In the genomic region with DNA sequence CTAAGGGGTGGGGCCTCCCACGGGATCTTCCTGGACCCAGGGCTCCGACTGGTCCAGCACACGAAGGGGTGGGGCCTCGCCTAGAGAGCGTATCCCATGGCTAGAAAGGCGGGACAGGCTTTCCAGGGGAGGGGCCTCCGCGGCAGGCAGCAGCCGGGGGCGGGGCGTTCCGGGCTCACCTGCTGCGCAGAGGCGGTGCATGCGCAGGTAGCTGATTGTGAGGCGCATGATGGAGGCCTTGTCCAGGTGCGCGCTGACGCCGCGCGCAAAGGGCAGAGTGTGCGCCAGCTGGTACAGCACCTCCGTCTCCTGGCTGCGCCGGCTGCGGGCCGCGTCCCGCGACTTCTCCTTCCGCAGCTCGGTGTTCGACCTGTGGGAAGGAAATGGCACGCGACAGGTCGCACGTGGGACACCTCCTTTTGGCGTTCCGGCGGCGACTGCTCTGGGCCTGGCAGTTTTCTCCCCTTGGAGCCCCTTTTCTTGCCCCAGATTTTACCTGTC, we compare ENCODE assay signal across 8 mouse cellular contexts. TPM values are rescaled to one million over a fixed set of nuclear protein-coding genes. Genes with fewer than 3 reads are reported as not detected.
DNase-seq lines count a peak whose midpoint lies in the region; ATAC-seq and TF ChIP-seq lines count a peak whose summit lies in the region.

No protein-coding gene starts in this region.

- H3K79me2 ChIP-seq in liver, adult 2 months (ENCODE audit: control insufficient read depth, insufficient read depth, low read length), result no peaks in the 10 kb centered on the region

- no peak for TF ChIP-seq CTCF in liver, adult 2 months (IDR thresholded peaks at IDR 0.05; ENCODE audit: low read depth, low read length)
- no peak for TF ChIP-seq CTCF in stomach, postnatal 0 days (IDR thresholded peaks at IDR 0.05; ENCODE audit: low read depth)

- H3K4me1 ChIP-seq in heart, embryonic 11.5 days (ENCODE audit: control insufficient read depth, insufficient read depth, low read length), result peaks cover 42% of the 10 kb centered on the region
- H3K4me1 ChIP-seq in kidney, embryonic 15.5 days, result peaks cover 60% of the 10 kb centered on the region
- H3K4me1 ChIP-seq in liver, adult 2 months (ENCODE audit: control insufficient read depth, insufficient read depth, low read length), result peaks cover 5% of the 10 kb centered on the region; the same call in 1 of the 2 replicates
- H3K4me1 ChIP-seq in stomach, postnatal 0 days (replicated peaks; ENCODE audit: control insufficient read depth, insufficient read depth), result peaks cover 6% of the 10 kb centered on the region

- ATAC-seq in CD4-positive, CD25-positive, alpha-beta regulatory T cell, adult 4 months, result peak; percentile 36
- ATAC-seq in erythroid progenitor cell, adult 5-6 weeks (replicated peaks; ENCODE audit: low FRiP score, poor library complexity, severe bottlenecking), result peak; percentile 95
- peak; percentile 71 for ATAC-seq in heart, embryonic 11.5 days (replicated peaks; ENCODE audit: insufficient number of reproducible peaks, low FRiP score, low TSS enrichment)
- ATAC-seq in kidney, embryonic 15.5 days (replicated peaks; ENCODE audit: low FRiP score), result peak; percentile 83
- ATAC-seq in stomach, postnatal 0 days (ENCODE audit: low FRiP score, low TSS enrichment), result peak; percentile 80

- no peak for TF ChIP-seq EP300 in stomach, postnatal 0 days (optimal IDR thresholded peaks at IDR 0.05)

- no peaks in the 10 kb centered on the region for H3K9me3 ChIP-seq in heart, embryonic 11.5 days (replicated peaks; ENCODE audit: control insufficient read depth, low read length)
- H3K9me3 ChIP-seq in kidney, embryonic 15.5 days (replicated peaks), result no peaks in the 10 kb centered on the region
- H3K9me3 ChIP-seq in stomach, postnatal 0 days (ENCODE audit: control insufficient read depth, low read length), result no peaks in the 10 kb centered on the region

- under 1% methylated on average over 42 of the region's 42 CpGs for WGBS in heart, embryonic 11.5 days (ENCODE audit: insufficient replicate concordance)
- WGBS in kidney, embryonic 15.5 days, result under 1% methylated on average over 42 of the region's 42 CpGs
- 4% methylated on average over 42 of the region's 42 CpGs for WGBS in liver, adult 2 months
- WGBS in stomach, postnatal 0 days, result 1% methylated on average over 41 of the region's 42 CpGs

- peak overlapping the region; percentile 99 for H3K27ac ChIP-seq in heart, embryonic 11.5 days (ENCODE audit: low read depth, low read length)
- H3K27ac ChIP-seq in kidney, embryonic 15.5 days, result peak overlapping the region; percentile 98
- H3K27ac ChIP-seq in liver, adult 2 months (replicated peaks; ENCODE audit: insufficient read depth, low read depth, low read length), result peak overlapping the region; percentile 26; the same call in 1 of the 2 replicates
- H3K27ac ChIP-seq in stomach, postnatal 0 days (replicated peaks), result peak overlapping the region; percentile 99

- no peak for TF ChIP-seq POLR2A in liver, adult 2 months (IDR thresholded peaks at IDR 0.05; ENCODE audit: extremely low read depth, insufficient read depth, low read length)

- peak overlapping the region; percentile 80 for H3K9ac ChIP-seq in heart, embryonic 11.5 days (ENCODE audit: low read depth, low read length)
- H3K9ac ChIP-seq in kidney, embryonic 15.5 days, result peak overlapping the region; percentile 54
- peak overlapping the region; percentile 46 for H3K9ac ChIP-seq in liver, adult 2 months (ENCODE audit: low read depth, low read length)
- peak overlapping the region; percentile 79 for H3K9ac ChIP-seq in stomach, postnatal 0 days (ENCODE audit: low read length)

- peaks cover 13% of the 10 kb centered on the region for H3K36me3 ChIP-seq in heart, embryonic 11.5 days (ENCODE audit: control insufficient read depth, insufficient read depth, low read length)
- H3K36me3 ChIP-seq in kidney, embryonic 15.5 days, result peaks cover 22% of the 10 kb centered on the region
- no peaks in the 10 kb centered on the region for H3K36me3 ChIP-seq in liver, adult 2 months (ENCODE audit: control insufficient read depth, insufficient read depth, low read length)
- H3K36me3 ChIP-seq in stomach, postnatal 0 days (ENCODE audit: control insufficient read depth, insufficient read depth, low read length), result peaks cover 7% of the 10 kb centered on the region; the same call in 1 of the 2 replicates

- H3K4me3 ChIP-seq in heart, embryonic 11.5 days (ENCODE audit: low read depth, low read length), result peak overlapping the region; percentile 68
- H3K4me3 ChIP-seq in kidney, embryonic 15.5 days (replicated peaks), result peak overlapping the region; percentile 54
- H3K4me3 ChIP-seq in liver, adult 2 months (ENCODE audit: insufficient read depth, low read depth, low read length), result peak overlapping the region; percentile 64
- peak overlapping the region; percentile 48 for H3K4me3 ChIP-seq in stomach, postnatal 0 days (ENCODE audit: low read depth, low read length)

- DNase-seq in c-Kit-negative CD71-positive TER-119-positive erythroid progenitor cells, embryonic 14.5 days (ENCODE audit: low read depth, low spot score), result peak; percentile 92
- DNase-seq in liver, adult 2 months (ENCODE audit: extremely low read depth, low read depth, low spot score), result peak; percentile 37
- DNase-seq in neural tube, embryonic 10.5 days (ENCODE audit: extremely low spot score, low spot score), result peak; percentile 65
- peak; percentile 98 for DNase-seq in stomach, postnatal 0 days (ENCODE audit: low spot score)

- H3K27me3 ChIP-seq in heart, embryonic 11.5 days (ENCODE audit: control insufficient read depth, insufficient read depth, low read length), result no peaks in the 10 kb centered on the region
- no peaks in the 10 kb centered on the region for H3K27me3 ChIP-seq in kidney, embryonic 15.5 days
- H3K27me3 ChIP-seq in liver, adult 2 months (ENCODE audit: control insufficient read depth, insufficient read depth, low read length), result 0 out of 2 replicates have a peak, but pooled peaks cover 5% of the 10 kb centered on the region
- no peaks in the 10 kb centered on the region for H3K27me3 ChIP-seq in stomach, postnatal 0 days (ENCODE audit: control insufficient read depth, insufficient read depth, low read length)

- peak overlapping the region; percentile 98 for H3K4me2 ChIP-seq in heart, embryonic 11.5 days
- peak overlapping the region; percentile 92 for H3K4me2 ChIP-seq in kidney, embryonic 15.5 days
- peak overlapping the region; percentile 86 for H3K4me2 ChIP-seq in stomach, postnatal 0 days (replicated peaks; ENCODE audit: low read depth)

RNA-seq across cellular contexts. Expression of a gene that starts 6.1 kb away (rescaled TPM):
- under 1 TPM; 0.60 to 0.91 TPM for polyA plus RNA-seq in CD4-positive, CD25-positive, alpha-beta regulatory T cell, adult 4 months (2017; shearing (Covaris generic))
- total RNA-seq in erythroid progenitor cell, adult 5-6 weeks (2015; ENCODE audit: low replicate concordance), result 1.4 TPM in 1 of 2 replicates, not detected in the other
- 0.13 TPM in 1 of 2 replicates, not detected in the other for total RNA-seq in erythroid progenitor cell, adult 5-6 weeks (2017; ENCODE audit: low replicate concordance)
- 31.6 and 37.2 TPM in 2 replicates for polyA plus RNA-seq in heart, embryonic 11.5 days (2014; fragmentation: Nextera tagmentation; extraction: Ambion mirVana)
- 18.4 and 22.5 TPM in 2 replicates for polyA plus RNA-seq in kidney, embryonic 15.5 days (2015; fragmentation: Nextera tagmentation; extraction: Ambion mirVana)
- 0.07 and 0.09 TPM in 2 replicates for total RNA-seq in liver, adult 2 months (2014; rRNA removed)
- 0.01 and 0.05 TPM in 2 replicates for polyA plus RNA-seq in liver, adult 2 months (2012; rRNA removed)
- polyA plus RNA-seq in stomach, postnatal 0 days (2015; fragmentation: Nextera tagmentation; extraction: Ambion mirVana), result 3.4 and 4.0 TPM in 2 replicates

RNA-seq across cellular contexts. Expression of a gene that starts 17.7 kb away (rescaled TPM):
- polyA plus RNA-seq in CD4-positive, CD25-positive, alpha-beta regulatory T cell, adult 4 months (2017; shearing (Covaris generic)), result 1 to 10 TPM in 1 of 2 experiments, under 1 TPM in 1; 0.13 to 1.4 TPM
- 0.72 TPM in 1 of 2 replicates, not detected in the other for total RNA-seq in erythroid progenitor cell, adult 5-6 weeks (2015; ENCODE audit: low replicate concordance)
- total RNA-seq in erythroid progenitor cell, adult 5-6 weeks (2017; ENCODE audit: low replicate concordance), result not detected in 2 replicates
- 0.06 and 0.09 TPM in 2 replicates for polyA plus RNA-seq in heart, embryonic 11.5 days (2014; fragmentation: Nextera tagmentation; extraction: Ambion mirVana)
- 0.09 and 0.13 TPM in 2 replicates for polyA plus RNA-seq in kidney, embryonic 15.5 days (2015; fragmentation: Nextera tagmentation; extraction: Ambion mirVana)
- not detected in 2 replicates for total RNA-seq in liver, adult 2 months (2014; rRNA removed)
- polyA plus RNA-seq in liver, adult 2 months (2012; rRNA removed), result not detected in 2 replicates
- 0.05 and 0.12 TPM in 2 replicates for polyA plus RNA-seq in stomach, postnatal 0 days (2015; fragmentation: Nextera tagmentation; extraction: Ambion mirVana)

RNA-seq across cellular contexts. Expression of a gene that starts 28.4 kb away (rescaled TPM):
- polyA plus RNA-seq in CD4-positive, CD25-positive, alpha-beta regulatory T cell, adult 4 months (2017; shearing (Covaris generic)), result 10 to 100 TPM; 56.6 to 76.0 TPM
- 22.6 and 26.3 TPM in 2 replicates for total RNA-seq in erythroid progenitor cell, adult 5-6 weeks (2015; ENCODE audit: low replicate concordance)
- 20.7 and 20.9 TPM in 2 replicates for total RNA-seq in erythroid progenitor cell, adult 5-6 weeks (2017; ENCODE audit: low replicate concordance)
- 87.0 and 95.3 TPM in 2 replicates for polyA plus RNA-seq in heart, embryonic 11.5 days (2014; fragmentation: Nextera tagmentation; extraction: Ambion mirVana)
- 110 and 115 TPM in 2 replicates for polyA plus RNA-seq in kidney, embryonic 15.5 days (2015; fragmentation: Nextera tagmentation; extraction: Ambion mirVana)
- 24.2 and 39.9 TPM in 2 replicates for total RNA-seq in liver, adult 2 months (2014; rRNA removed)
- polyA plus RNA-seq in liver, adult 2 months (2012; rRNA removed), result 93.2 and 112 TPM in 2 replicates
- polyA plus RNA-seq in stomach, postnatal 0 days (2015; fragmentation: Nextera tagmentation; extraction: Ambion mirVana), result 51.6 and 57.5 TPM in 2 replicates

Comparison
In these comparisons a context has a peak if more than half of its experiments do, and no peak if none do; other contexts are left out.
1. Peak in every context shown above with its lines: DNase-seq, ATAC-seq, H3K4me3 ChIP-seq and H3K27ac ChIP-seq.
2. ATAC-seq: peak in every context shown above with its lines; median percentile 95 in erythroid progenitor cell, adult 5-6 weeks; 83 in kidney, embryonic 15.5 days; 80 in stomach, postnatal 0 days; 71 in heart, embryonic 11.5 days; 36 in CD4-positive, CD25-positive, alpha-beta regulatory T cell, adult 4 months.
3. DNase-seq: peak in every context shown above with its lines; median percentile 98 in stomach, postnatal 0 days; 92 in c-Kit-negative CD71-positive TER-119-positive erythroid progenitor cells, embryonic 14.5 days; 65 in neural tube, embryonic 10.5 days; 37 in liver, adult 2 months.
4. H3K27ac ChIP-seq: peak in every context shown above with its lines; median percentile 99 in heart, embryonic 11.5 days; 99 in stomach, postnatal 0 days; 98 in kidney, embryonic 15.5 days; 26 in liver, adult 2 months.